Mouse (Mus musculus): Measurements from ENCODE around the gene Rab3il1. TPM values are rescaled to one million over a fixed set of nuclear protein-coding genes. Genes with fewer than 3 reads are reported as not detected.
A peak's percentile ranks its signal among the peaks of the same experiment; 100 is the strongest.

The Rab3il1 gene
- polyA plus RNA-seq, 1 experiment = 4.5 TPM

- Histone ChIP-seq H3K27me3 (ENCODE audit: control insufficient read depth, insufficient read depth, insufficient read length) (no peaks in the 10 kb centered on the region), H3K79me2 (ENCODE audit: control insufficient read depth, insufficient read depth) (no peaks in the 10 kb centered on the region), H3K4me3 (ENCODE audit: insufficient read depth, poor library complexity, severe bottlenecking) (no peak overlapping the region), H3K79me3 (ENCODE audit: low read depth) (no peaks in the 10 kb centered on the region), H3K36me3 (ENCODE audit: control insufficient read depth, insufficient read depth) (no peaks in the 10 kb centered on the region), H3ac (ENCODE audit: control insufficient read depth, insufficient read length, low read depth) (no peak overlapping the region)
- TF ChIP-seq USF1 (IDR thresholded peaks at IDR 0.05; ENCODE audit: low read depth) = no peak
- TF ChIP-seq MAX (IDR thresholded peaks at IDR 0.05) = no peak
- no peak for TF ChIP-seq CEBPB (IDR thresholded peaks at IDR 0.05; ENCODE audit: low read depth)
- TF ChIP-seq CTCF (IDR thresholded peaks at IDR 0.05; ENCODE audit: control insufficient read depth, insufficient read depth, insufficient read length) = peak; percentile 68
- no peak for TF ChIP-seq MYOG (IDR thresholded peaks at IDR 0.05; ENCODE audit: control insufficient read depth, extremely low read depth, insufficient read length)
Observed at GRCm38 (mm10) chr19:10034785-10035447, 33.4 kb downstream of the Rab3il1 start.

- Histone ChIP-seq H3K27me3 (ENCODE audit: control insufficient read depth, insufficient read depth, insufficient read length) (no peaks in the 10 kb centered on the region), H3ac (ENCODE audit: control insufficient read depth, insufficient read length, low read depth) (no peak overlapping the region), H3K36me3 (ENCODE audit: control insufficient read depth, insufficient read depth) (no peaks in the 10 kb centered on the region), H3K4me3 (ENCODE audit: insufficient read depth, poor library complexity, severe bottlenecking) (no peak overlapping the region), H3K79me2 (ENCODE audit: control insufficient read depth, insufficient read depth) (peaks cover 10% of the 10 kb centered on the region), H3K79me3 (ENCODE audit: low read depth) (peaks cover 6% of the 10 kb centered on the region)
- TF ChIP-seq MYOG (IDR thresholded peaks at IDR 0.05; ENCODE audit: control insufficient read depth, extremely low read depth, insufficient read length) (no peak), CEBPB (IDR thresholded peaks at IDR 0.05; ENCODE audit: low read depth) (no peak), MAX (IDR thresholded peaks at IDR 0.05) (no peak), FOSL1 (IDR thresholded peaks at IDR 0.05; ENCODE audit: insufficient read depth, low read length, poor library complexity, severe bottlenecking) (no peak), MYOD1 (IDR thresholded peaks at IDR 0.05; ENCODE audit: control insufficient read depth, insufficient read length, low read depth) (no peak), CTCF (IDR thresholded peaks at IDR 0.05; ENCODE audit: control insufficient read depth, insufficient read depth, insufficient read length) (no peak), USF1 (IDR thresholded peaks at IDR 0.05; ENCODE audit: low read depth) (no peak)
Observed at GRCm38 (mm10) chr19:10037534-10037933, 36.1 kb downstream of the Rab3il1 start.

GRCm38 (mm10) chr19:10038364-10038763, 36.9 kb downstream of the Rab3il1 start:
- Histone ChIP-seq H3ac (ENCODE audit: control insufficient read depth, insufficient read length, low read depth) (no peak overlapping the region), H3K36me3 (ENCODE audit: control insufficient read depth, insufficient read depth) (no peaks in the 10 kb centered on the region)
- no peak for TF ChIP-seq FOSL1 (IDR thresholded peaks at IDR 0.05; ENCODE audit: insufficient read depth, low read length, poor library complexity, severe bottlenecking)
- no peak for TF ChIP-seq MYOG (IDR thresholded peaks at IDR 0.05; ENCODE audit: control insufficient read depth, extremely low read depth, insufficient read length)
- TF ChIP-seq CEBPB (IDR thresholded peaks at IDR 0.05; ENCODE audit: low read depth) = no peak
- no peak for TF ChIP-seq MYOD1 (IDR thresholded peaks at IDR 0.05; ENCODE audit: control insufficient read depth, insufficient read length, low read depth)
- TF ChIP-seq USF1 (IDR thresholded peaks at IDR 0.05; ENCODE audit: low read depth) = no peak
- TF ChIP-seq MAX (IDR thresholded peaks at IDR 0.05) = no peak
- no peak for TF ChIP-seq CTCF (IDR thresholded peaks at IDR 0.05; ENCODE audit: control insufficient read depth, insufficient read depth, insufficient read length)

GRCm38 (mm10) chr19:10038910-10039309, 37.4 kb downstream of the Rab3il1 start:
- H3ac ChIP-seq (ENCODE audit: control insufficient read depth, insufficient read length, low read depth) = no peak overlapping the region
- H3K79me2 ChIP-seq (ENCODE audit: control insufficient read depth, insufficient read depth) = peaks cover 24% of the 10 kb centered on the region
- no peak overlapping the region for H3K4me3 ChIP-seq (ENCODE audit: insufficient read depth, poor library complexity, severe bottlenecking)
- H3K36me3 ChIP-seq (ENCODE audit: control insufficient read depth, insufficient read depth) = peaks cover under 1% of the 10 kb centered on the region
- TF ChIP-seq FOSL1 (IDR thresholded peaks at IDR 0.05; ENCODE audit: insufficient read depth, low read length, poor library complexity, severe bottlenecking) = no peak
- TF ChIP-seq CTCF (IDR thresholded peaks at IDR 0.05; ENCODE audit: control insufficient read depth, insufficient read depth, insufficient read length) = no peak
- no peak for TF ChIP-seq USF1 (IDR thresholded peaks at IDR 0.05; ENCODE audit: low read depth)
- no peak for TF ChIP-seq CEBPB (IDR thresholded peaks at IDR 0.05; ENCODE audit: low read depth)
- TF ChIP-seq MYOD1 (IDR thresholded peaks at IDR 0.05; ENCODE audit: control insufficient read depth, insufficient read length, low read depth) = no peak
- no peak for TF ChIP-seq MYOG (IDR thresholded peaks at IDR 0.05; ENCODE audit: control insufficient read depth, extremely low read depth, insufficient read length)
- no peak for TF ChIP-seq MAX (IDR thresholded peaks at IDR 0.05)
- H3K79me3 ChIP-seq (ENCODE audit: low read depth) = peaks cover 15% of the 10 kb centered on the region
- H3K27me3 ChIP-seq (ENCODE audit: control insufficient read depth, insufficient read depth, insufficient read length) = no peaks in the 10 kb centered on the region

More at GRCm38 (mm10) chr19:10038364-10038763, 36.9 kb downstream of the Rab3il1 start:
- no peak overlapping the region for H3K4me3 ChIP-seq (ENCODE audit: insufficient read depth, poor library complexity, severe bottlenecking)
- peaks cover 19% of the 10 kb centered on the region for H3K79me2 ChIP-seq (ENCODE audit: control insufficient read depth, insufficient read depth)
- H3K79me3 ChIP-seq (ENCODE audit: low read depth) = peaks cover 13% of the 10 kb centered on the region
- H3K27me3 ChIP-seq (ENCODE audit: control insufficient read depth, insufficient read depth, insufficient read length) = no peaks in the 10 kb centered on the region

GRCm38 (mm10) chr19:10039615-10040014, 38.1 kb downstream of the Rab3il1 start:
- Histone ChIP-seq H3K27me3 (ENCODE audit: control insufficient read depth, insufficient read depth, insufficient read length) (no peaks in the 10 kb centered on the region), H3K36me3 (ENCODE audit: control insufficient read depth, insufficient read depth) (peaks cover 7% of the 10 kb centered on the region), H3K79me3 (ENCODE audit: low read depth) (peaks cover 22% of the 10 kb centered on the region), H3K4me3 (ENCODE audit: insufficient read depth, poor library complexity, severe bottlenecking) (no peak overlapping the region), H3K79me2 (ENCODE audit: control insufficient read depth, insufficient read depth) (peaks cover 31% of the 10 kb centered on the region), H3ac (ENCODE audit: control insufficient read depth, insufficient read length, low read depth) (no peak overlapping the region)
- TF ChIP-seq MYOD1 (IDR thresholded peaks at IDR 0.05; ENCODE audit: control insufficient read depth, insufficient read length, low read depth) (no peak), CTCF (IDR thresholded peaks at IDR 0.05; ENCODE audit: control insufficient read depth, insufficient read depth, insufficient read length) (peak; percentile 17), MYOG (IDR thresholded peaks at IDR 0.05; ENCODE audit: control insufficient read depth, extremely low read depth, insufficient read length) (no peak), CEBPB (IDR thresholded peaks at IDR 0.05; ENCODE audit: low read depth) (no peak)

Data from C2C12 (cell line).